Mouse (Mus musculus): ENCODE results near the gene Tomm34. TPM values are rescaled to one million over a fixed set of nuclear protein-coding genes. Genes with fewer than 3 reads are reported as not detected.
A peak's percentile ranks its signal among the peaks of the same experiment; 100 is the strongest.

The Tomm34 gene
- total RNA-seq, 2 experiments from 2014 or later: 38.5 to 40.8 TPM

GRCm38 (mm10) chr2:164022104-164022503, 48.9 kb downstream of the Tomm34 start:
- ATAC-seq (replicated peaks; ENCODE audit: low FRiP score, low TSS enrichment, poor library complexity, severe bottlenecking): no peak

- no peak for ATAC-seq (replicated peaks; ENCODE audit: low FRiP score, low TSS enrichment, poor library complexity, severe bottlenecking)
Measured at GRCm38 (mm10) chr2:164019943-164020342, 51.0 kb downstream of the Tomm34 start.

GRCm38 (mm10) chr2:164018910-164019309, 52.1 kb downstream of the Tomm34 start:
- peak; percentile 70; the same call in 1 of the 2 replicates for ATAC-seq (replicated peaks; ENCODE audit: low FRiP score, low TSS enrichment, poor library complexity, severe bottlenecking)

- no peak for ATAC-seq (replicated peaks; ENCODE audit: low FRiP score, low TSS enrichment, poor library complexity, severe bottlenecking)
Measured at GRCm38 (mm10) chr2:164015304-164015703, 55.7 kb downstream of the Tomm34 start.

- ATAC-seq (replicated peaks; ENCODE audit: low FRiP score, low TSS enrichment, poor library complexity, severe bottlenecking): no peak
Measured at GRCm38 (mm10) chr2:164010944-164011343, 60.0 kb downstream of the Tomm34 start.

GRCm38 (mm10) chr2:164010496-164010895, 60.5 kb downstream of the Tomm34 start:
- no peak for ATAC-seq (replicated peaks; ENCODE audit: low FRiP score, low TSS enrichment, poor library complexity, severe bottlenecking)

- ATAC-seq (replicated peaks; ENCODE audit: low FRiP score, low TSS enrichment, poor library complexity, severe bottlenecking): no peak
Measured at GRCm38 (mm10) chr2:164009227-164009626, 61.7 kb downstream of the Tomm34 start.

GRCm38 (mm10) chr2:164007987-164008545, 62.9 kb downstream of the Tomm34 start:
- no peak for ATAC-seq (replicated peaks; ENCODE audit: low FRiP score, low TSS enrichment, poor library complexity, severe bottlenecking)

- ATAC-seq (replicated peaks; ENCODE audit: low FRiP score, low TSS enrichment, poor library complexity, severe bottlenecking): no peak
Measured at GRCm38 (mm10) chr2:164007547-164007946, 63.4 kb downstream of the Tomm34 start.

GRCm38 (mm10) chr2:164006932-164007331, 64.0 kb downstream of the Tomm34 start:
- no peak for ATAC-seq (replicated peaks; ENCODE audit: low FRiP score, low TSS enrichment, poor library complexity, severe bottlenecking)

- no peak; the same call in 1 of the 2 replicates for ATAC-seq (replicated peaks; ENCODE audit: low FRiP score, low TSS enrichment, poor library complexity, severe bottlenecking)
Measured at GRCm38 (mm10) chr2:164004503-164004902, 66.5 kb downstream of the Tomm34 start.

Other genes starting within 250 kb of the Tomm34 start
- not detected in 2 replicates for gene Kcnk15, start 217.5 kb downstream of the Tomm34 start, total RNA-seq (2014; fragmentation: Nextera tagmentation)
- gene Kcnk15, start 217.5 kb downstream of the Tomm34 start, total RNA-seq (2017): not detected in 2 replicates
- gene Rims4, start 152.5 kb downstream of the Tomm34 start, total RNA-seq (2014; fragmentation: Nextera tagmentation): not detected in 2 replicates
- not detected in 2 replicates for gene Rims4, start 152.5 kb downstream of the Tomm34 start, total RNA-seq (2017)
- gene Ywhab, start 76.2 kb downstream of the Tomm34 start, total RNA-seq (2014; fragmentation: Nextera tagmentation): 111 and 112 TPM in 2 replicates
- 54.1 and 60.2 TPM in 2 replicates for gene Ywhab, start 76.2 kb downstream of the Tomm34 start, total RNA-seq (2017)
- 1.5 TPM in 1 of 2 replicates, not detected in the other for gene Pabpc1l, start 45.7 kb downstream of the Tomm34 start, total RNA-seq (2014; fragmentation: Nextera tagmentation)
- not detected in 2 replicates for gene Pabpc1l, start 45.7 kb downstream of the Tomm34 start, total RNA-seq (2017)
- gene Stk4, start 847 bp downstream of the Tomm34 start, total RNA-seq (2014; fragmentation: Nextera tagmentation): 72.5 and 74.3 TPM in 2 replicates
- 76.5 and 137 TPM in 2 replicates for gene Stk4, start 847 bp downstream of the Tomm34 start, total RNA-seq (2017)
- gene Kcns1, start 99.9 kb upstream of the Tomm34 start, total RNA-seq (2014; fragmentation: Nextera tagmentation): 0.26 and 0.40 TPM in 2 replicates
- 0.88 and 2.2 TPM in 2 replicates for gene Kcns1, start 99.9 kb upstream of the Tomm34 start, total RNA-seq (2017)
- not detected in 2 replicates for gene Wfdc5, start 111.6 kb upstream of the Tomm34 start, total RNA-seq (2014; fragmentation: Nextera tagmentation)
- not detected in 2 replicates for gene Wfdc5, start 111.6 kb upstream of the Tomm34 start, total RNA-seq (2017)
- not detected in 2 replicates for gene Wfdc12, start 119.4 kb upstream of the Tomm34 start, total RNA-seq (2014; fragmentation: Nextera tagmentation)
- not detected in 2 replicates for gene Wfdc12, start 119.4 kb upstream of the Tomm34 start, total RNA-seq (2017)
- gene Wfdc15a, start 129.0 kb upstream of the Tomm34 start, total RNA-seq (2014; fragmentation: Nextera tagmentation): not detected in 2 replicates
- gene Wfdc15a, start 129.0 kb upstream of the Tomm34 start, total RNA-seq (2017): not detected in 2 replicates
- not detected in 2 replicates for gene Wfdc15b, start 150.5 kb upstream of the Tomm34 start, total RNA-seq (2014; fragmentation: Nextera tagmentation)
- not detected in 2 replicates for gene Wfdc15b, start 150.5 kb upstream of the Tomm34 start, total RNA-seq (2017)
- not detected in 2 replicates for gene Svs2, start 167.3 kb upstream of the Tomm34 start, total RNA-seq (2014; fragmentation: Nextera tagmentation)
- not detected in 2 replicates for gene Svs2, start 167.3 kb upstream of the Tomm34 start, total RNA-seq (2017)
- not detected in 2 replicates for gene Svs3b, start 185.5 kb upstream of the Tomm34 start, total RNA-seq (2014; fragmentation: Nextera tagmentation)
- not detected in 2 replicates for gene Svs3b, start 185.5 kb upstream of the Tomm34 start, total RNA-seq (2017)
- gene Svs4, start 207.3 kb upstream of the Tomm34 start, total RNA-seq (2014; fragmentation: Nextera tagmentation): not detected in 2 replicates
- gene Svs4, start 207.3 kb upstream of the Tomm34 start, total RNA-seq (2017): not detected in 2 replicates
- gene Svs3a, start 218.1 kb upstream of the Tomm34 start, total RNA-seq (2014; fragmentation: Nextera tagmentation): not detected in 2 replicates
- not detected in 2 replicates for gene Svs3a, start 218.1 kb upstream of the Tomm34 start, total RNA-seq (2017)
- not detected in 2 replicates for gene Svs6, start 245.6 kb upstream of the Tomm34 start, total RNA-seq (2014; fragmentation: Nextera tagmentation)
- gene Svs6, start 245.6 kb upstream of the Tomm34 start, total RNA-seq (2017): not detected in 2 replicates